Mouse (Mus musculus): ENCODE data around the gene Erbb2.

- TF ChIP-seq CTCF (IDR thresholded peaks at IDR 0.05; ENCODE audit: low read depth, low read length) (no peak), POLR2A (IDR thresholded peaks at IDR 0.05; ENCODE audit: extremely low read depth, insufficient read depth, low read length) (no peak)
These were observed 20.2 kb upstream of the Erbb2 start for GRCm38 (mm10) chr11:98392034-98392433.

Data from liver, adult 2 months (tissue).